Mouse (Mus musculus): ENCODE results near the gene Bsn.

The Bsn gene

GRCm38 (mm10) chr9:108196920-108197677 is 6.9 kb upstream of the Bsn start:
- CTCF ChIA-PET: interaction anchor here (0.6 kb wide), 1 partner anchor 344 kb away, joined by 3 read pairs; no protein-coding TSS in a partner anchor

- CTCF ChIA-PET: interaction anchor here (0.6 kb wide), 1 partner anchor 345 kb away, joined by 3 read pairs; no protein-coding TSS in a partner anchor
These were observed 6.0 kb upstream of the Bsn start for GRCm38 (mm10) chr9:108196222-108196621.

DNA sequence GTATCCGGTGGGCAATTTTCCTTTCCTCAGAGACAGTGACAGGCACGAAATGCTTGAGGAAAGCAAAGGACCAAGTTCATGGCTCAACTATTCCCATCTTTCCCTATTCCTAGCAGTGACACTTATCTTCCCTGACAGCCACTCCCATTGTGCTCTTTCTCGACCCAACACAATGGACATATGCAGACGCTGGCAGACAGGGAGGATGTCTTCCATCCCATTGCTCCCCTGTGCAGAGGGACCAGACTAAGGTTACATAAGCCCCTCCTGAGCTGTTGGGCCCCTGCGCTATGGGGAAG is 747 bp downstream of the Bsn start:
- CTCF ChIA-PET: interaction anchor here (0.7 kb wide), 1 partner anchor 13 kb away, joined by 4 read pairs; no protein-coding TSS in a partner anchor

- CTCF ChIA-PET: no interaction called here
These were observed 1.2 kb downstream of the Bsn start for GRCm38 (mm10) chr9:108189023-108189422.

- CTCF ChIA-PET: no interaction called here
These were observed 1.7 kb downstream of the Bsn start for GRCm38 (mm10) chr9:108188511-108188910.

DNA sequence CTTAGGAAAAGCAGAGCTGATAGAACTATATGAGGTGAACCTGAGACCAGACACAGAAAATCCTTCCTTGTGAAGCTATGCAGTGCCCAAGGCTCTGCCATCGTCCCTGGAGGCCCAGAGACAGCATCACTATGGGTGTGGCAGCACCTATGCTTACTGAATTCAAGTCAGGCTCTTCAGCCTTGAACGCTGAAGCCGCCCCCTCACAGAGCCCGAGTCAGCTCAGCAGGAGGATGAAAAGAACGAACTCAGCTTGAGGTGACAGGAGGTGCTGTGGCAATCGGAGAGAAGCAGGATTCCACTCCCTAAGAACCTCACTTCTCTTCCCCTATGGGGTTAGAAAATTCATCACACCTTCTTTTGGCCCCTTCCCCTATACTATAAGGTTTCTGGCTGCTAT is 2.6 kb downstream of the Bsn start:
- CTCF ChIA-PET: no interaction called here

- CTCF ChIA-PET: interaction anchor here (0.7 kb wide), 1 partner anchor 705 kb away, joined by 3 read pairs; no protein-coding TSS in a partner anchor
These were observed 4.4 kb downstream of the Bsn start for GRCm38 (mm10) chr9:108185786-108186185.

DNA sequence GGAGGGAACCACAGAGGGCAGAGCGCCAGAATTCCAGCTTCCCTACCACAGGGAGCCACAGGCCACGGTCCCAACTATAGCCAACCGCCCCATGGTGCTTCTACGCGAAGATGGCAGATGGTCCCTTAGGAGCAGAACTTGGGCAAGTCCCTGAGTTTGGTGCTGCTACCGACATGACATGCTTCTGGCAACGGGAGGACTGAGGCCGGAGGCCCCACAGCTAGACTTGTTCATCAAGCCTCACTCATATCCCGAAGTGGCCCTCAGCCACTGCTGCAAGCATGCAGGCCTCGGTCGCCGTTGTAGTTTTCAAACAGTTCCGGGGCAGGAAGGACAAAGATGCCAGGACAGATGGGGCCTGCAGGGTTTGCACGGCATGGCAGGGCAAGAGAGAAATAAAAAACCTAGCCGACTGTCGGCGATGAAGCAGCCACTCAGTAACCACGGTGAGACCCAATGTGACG is 6.6 kb downstream of the Bsn start:
- CTCF ChIA-PET: no interaction called here

DNA sequence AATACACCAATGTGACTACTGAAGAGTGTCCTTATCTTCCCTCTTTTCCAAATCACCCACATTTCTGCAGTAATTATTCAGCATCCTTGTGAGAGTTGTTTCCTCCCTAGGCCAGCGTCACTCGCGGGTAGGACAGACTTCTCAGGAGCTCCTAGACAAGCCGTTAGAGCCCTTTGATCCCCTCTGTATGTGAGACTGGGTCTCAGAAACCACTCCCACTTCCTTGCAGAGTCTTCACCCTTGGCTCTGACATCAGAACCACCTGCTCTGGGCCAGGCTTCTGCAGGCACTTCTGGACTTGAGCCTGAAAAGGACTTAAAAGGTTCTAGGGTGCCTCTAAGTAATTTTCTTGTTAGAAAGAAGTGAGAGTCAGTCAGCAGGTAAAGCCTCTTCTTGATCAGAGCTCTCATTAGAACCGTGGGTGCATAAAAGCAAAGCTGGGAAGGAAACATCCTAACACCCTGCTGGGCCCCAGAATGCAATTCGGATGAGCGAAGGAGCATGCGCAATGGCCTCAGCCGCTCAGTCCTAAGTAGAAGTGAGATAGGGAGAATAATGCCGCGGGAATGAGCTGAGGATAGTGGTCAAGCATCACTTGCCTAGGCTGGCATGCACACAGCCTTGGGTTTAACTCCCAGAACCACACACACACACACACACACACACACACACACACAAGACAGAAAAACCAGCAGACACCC is 7.2 kb downstream of the Bsn start:
- CTCF ChIA-PET: no interaction called here

GRCm38 (mm10) chr9:108178391-108178790 is 11.8 kb downstream of the Bsn start:
- CTCF ChIA-PET: no interaction called here

DNA sequence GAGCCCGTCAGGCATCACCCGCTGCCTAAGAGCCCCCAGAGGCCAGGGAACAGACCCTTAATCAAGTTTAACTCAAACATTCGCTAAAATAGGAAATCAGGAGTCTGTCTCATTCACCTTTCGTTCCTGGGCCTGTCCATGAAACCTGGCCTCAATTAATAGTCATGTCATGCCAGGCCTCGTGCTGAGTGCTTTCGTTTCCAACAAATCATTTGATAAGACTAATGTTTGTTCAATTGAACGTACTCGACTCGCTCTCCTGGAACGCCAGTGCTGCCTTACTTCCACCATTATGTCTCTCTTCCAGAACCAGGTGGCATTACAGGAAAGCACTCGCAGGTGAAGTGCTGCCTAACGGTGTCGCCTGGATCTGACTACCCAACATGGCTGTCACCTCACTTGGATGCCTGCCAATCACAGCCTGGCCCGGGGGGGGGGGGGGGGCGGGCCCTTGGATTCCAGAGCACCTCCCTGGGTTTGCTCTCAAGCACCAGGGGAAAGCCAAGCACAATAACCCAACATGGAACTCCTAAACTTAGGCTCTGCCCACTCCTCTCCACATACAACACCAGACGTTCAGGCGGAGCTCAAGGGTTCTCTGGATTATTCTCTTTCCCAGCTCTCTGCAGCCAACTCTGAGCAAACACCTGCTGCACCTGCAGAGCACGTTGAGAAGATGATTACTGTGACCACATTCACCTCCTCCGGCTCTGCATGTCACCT is 14.9 kb downstream of the Bsn start:
- CTCF ChIA-PET: no interaction called here

DNA sequence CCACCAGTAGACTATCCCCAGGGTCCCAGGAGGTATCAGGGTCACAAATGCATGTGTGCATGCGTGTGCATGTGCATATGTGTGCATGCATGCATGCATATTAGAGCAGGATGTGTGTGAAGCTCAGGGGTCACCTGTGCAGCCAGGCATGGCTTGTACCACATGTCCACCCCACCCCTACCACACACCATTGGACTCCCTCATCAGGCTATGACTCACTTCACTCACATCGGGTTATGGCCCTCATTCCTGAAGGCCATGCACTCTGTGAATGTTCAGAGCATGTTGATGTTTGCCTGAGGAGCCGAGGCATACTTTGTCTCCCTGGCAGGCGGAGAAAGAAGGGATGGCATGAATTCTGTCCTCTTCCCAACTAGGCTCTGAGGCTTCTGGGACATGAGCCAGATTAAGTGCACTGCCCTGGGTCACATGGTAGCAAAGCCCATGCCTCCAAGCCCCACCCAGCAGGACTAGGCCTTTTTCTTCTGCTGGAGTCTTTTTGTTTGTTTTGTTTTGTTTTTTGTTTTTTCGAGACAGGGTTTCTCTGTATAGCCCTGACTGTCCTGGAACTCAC is 17.3 kb downstream of the Bsn start:
- CTCF ChIA-PET: no interaction called here

- CTCF ChIA-PET: interaction anchor here (0.5 kb wide), 1 partner anchor 100 kb away, joined by 5 read pairs; no protein-coding TSS in a partner anchor
These were observed 20.4 kb downstream of the Bsn start for GRCm38 (mm10) chr9:108169751-108170150.

DNA sequence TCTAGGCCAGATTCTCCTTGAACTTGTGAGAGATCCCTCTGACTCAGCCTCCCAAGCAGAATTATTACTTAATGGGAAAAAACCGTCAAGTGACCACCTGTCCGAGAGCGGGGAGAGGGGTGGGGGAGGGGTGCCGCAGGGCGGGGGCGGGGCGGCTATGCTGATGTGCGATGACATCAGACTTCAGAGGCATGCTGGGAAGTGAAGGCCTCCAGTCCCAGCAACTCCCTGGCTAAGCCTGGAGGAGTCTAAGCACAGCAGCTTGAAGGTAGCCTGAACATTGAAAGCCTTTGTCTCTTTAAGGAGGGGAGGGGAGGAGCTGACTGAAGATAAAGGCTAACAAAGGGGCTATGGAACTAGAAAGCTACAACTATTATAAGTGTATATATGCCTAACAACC is 25.0 kb downstream of the Bsn start:
- CTCF ChIA-PET: no interaction called here

GRCm38 (mm10) chr9:108163646-108164284 is 26.4 kb downstream of the Bsn start:
- CTCF ChIA-PET: interaction anchor here (0.7 kb wide), 1 partner anchor 27 kb away, joined by 4 read pairs; no protein-coding TSS in a partner anchor

GRCm38 (mm10) chr9:108157891-108158290 is 32.3 kb downstream of the Bsn start:
- CTCF ChIA-PET: no interaction called here

- CTCF ChIA-PET: no interaction called here
These were observed 32.7 kb downstream of the Bsn start for GRCm38 (mm10) chr9:108157451-108157850.

- CTCF ChIA-PET: interaction anchor here (0.6 kb wide), 1 partner anchor 281 kb away, joined by 5 read pairs; no protein-coding TSS in a partner anchor
These were observed 33.4 kb downstream of the Bsn start for GRCm38 (mm10) chr9:108156786-108157185.

DNA sequence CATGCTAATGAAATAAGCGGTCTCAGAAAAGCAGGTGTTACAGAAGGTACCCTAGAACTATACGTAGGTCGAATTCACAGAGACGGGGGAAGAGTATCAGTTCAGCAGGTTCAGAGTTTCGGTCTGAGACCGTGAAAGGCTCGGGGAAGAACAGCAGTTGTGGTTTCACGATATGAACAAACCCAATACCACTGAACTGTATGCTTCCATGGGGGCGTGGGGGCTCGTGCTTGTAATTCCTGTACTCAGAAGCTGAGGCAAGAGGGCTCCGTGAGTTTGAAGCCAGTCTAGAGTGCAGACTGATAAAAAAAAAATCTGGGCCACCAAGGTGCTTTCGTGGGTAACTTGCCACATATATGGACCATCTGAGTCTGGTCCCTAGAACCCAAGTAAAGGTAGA is 35.4 kb downstream of the Bsn start:
- CTCF ChIA-PET: no interaction called here

GRCm38 (mm10) chr9:108153516-108154448 is 36.4 kb downstream of the Bsn start:
- CTCF ChIA-PET: no interaction called here

Measured in spleen, embryonic (tissue).